Mouse (Mus musculus): Measurements from ENCODE around the gene Slc44a4. TPM values are rescaled to one million over a fixed set of nuclear protein-coding genes. Genes with fewer than 3 reads are reported as not detected.

The Slc44a4 gene
- polyA plus RNA-seq, 1 experiment from 2014 or later = 0.42 TPM

- Histone ChIP-seq H3K4me2 (no peak overlapping the region), H3K36me3 (ENCODE audit: insufficient read depth) (no peaks in the 10 kb centered on the region), H3K27me3 (ENCODE audit: insufficient read depth, low read length) (no peaks in the 10 kb centered on the region), H3K9ac (no peak overlapping the region), H3K4me3 (ENCODE audit: low read depth, low read length) (no peak overlapping the region), H3K4me1 (ENCODE audit: insufficient read depth) (no peaks in the 10 kb centered on the region), H3K9me3 (ENCODE audit: low read depth, low read length) (no peaks in the 10 kb centered on the region), H3K27ac (ENCODE audit: low read depth) (no peak overlapping the region)
- WGBS = 82% methylated on average over 6 of the region's 6 CpGs
- DNase-seq = no peak
- TF ChIP-seq CTCF (IDR thresholded peaks at IDR 0.05; ENCODE audit: low read depth) = no peak
- ATAC-seq (ENCODE audit: insufficient read depth) = no peak
Observed at GRCm38 (mm10) chr17:34884704-34885103, 29.6 kb upstream of the Slc44a4 start.

GRCm38 (mm10) chr17:34885615-34886014 is 28.7 kb upstream of the Slc44a4 start:
- ATAC-seq (ENCODE audit: insufficient read depth) (no peak), DNase-seq (no peak)
- TF ChIP-seq CTCF (IDR thresholded peaks at IDR 0.05; ENCODE audit: low read depth) = no peak
- H3K4me3 ChIP-seq (ENCODE audit: low read depth, low read length) = no peak overlapping the region
- no peaks in the 10 kb centered on the region for H3K4me1 ChIP-seq (ENCODE audit: insufficient read depth)
- no peak overlapping the region for H3K4me2 ChIP-seq
- no peaks in the 10 kb centered on the region for H3K36me3 ChIP-seq (ENCODE audit: insufficient read depth)
- H3K27ac ChIP-seq (ENCODE audit: low read depth) = no peak overlapping the region
- no peaks in the 10 kb centered on the region for H3K27me3 ChIP-seq (ENCODE audit: insufficient read depth, low read length)
- H3K9ac ChIP-seq = no peak overlapping the region
- H3K9me3 ChIP-seq (ENCODE audit: low read depth, low read length) = no peaks in the 10 kb centered on the region
- 58% methylated on average over 3 of the region's 3 CpGs for WGBS

GRCm38 (mm10) chr17:34887942-34888341 is 26.3 kb upstream of the Slc44a4 start:
- 82% methylated on average over 5 of the region's 5 CpGs for WGBS
- no peaks in the 10 kb centered on the region for H3K9me3 ChIP-seq (ENCODE audit: low read depth, low read length)

GRCm38 (mm10) chr17:34890074-34890743 is 24.1 kb upstream of the Slc44a4 start:
- no peaks in the 10 kb centered on the region for H3K27me3 ChIP-seq (ENCODE audit: insufficient read depth, low read length)
- no peak overlapping the region for H3K9ac ChIP-seq
- no peaks in the 10 kb centered on the region for H3K36me3 ChIP-seq (ENCODE audit: insufficient read depth)
- TF ChIP-seq CTCF (IDR thresholded peaks at IDR 0.05; ENCODE audit: low read depth) = no peak
- no peak overlapping the region for H3K4me3 ChIP-seq (ENCODE audit: low read depth, low read length)
- H3K27ac ChIP-seq (ENCODE audit: low read depth) = no peak overlapping the region
- no peaks in the 10 kb centered on the region for H3K9me3 ChIP-seq (ENCODE audit: low read depth, low read length)
- ATAC-seq (ENCODE audit: insufficient read depth) = no peak
- no peaks in the 10 kb centered on the region for H3K4me1 ChIP-seq (ENCODE audit: insufficient read depth)
- no peak for DNase-seq
- no peak overlapping the region for H3K4me2 ChIP-seq
- 81% methylated on average over 12 of the region's 12 CpGs for WGBS

More at GRCm38 (mm10) chr17:34887942-34888341, 26.3 kb upstream of the Slc44a4 start:
- ATAC-seq (ENCODE audit: insufficient read depth) (no peak), DNase-seq (no peak)
- Histone ChIP-seq H3K4me2 (no peak overlapping the region), H3K27ac (ENCODE audit: low read depth) (no peak overlapping the region), H3K27me3 (ENCODE audit: insufficient read depth, low read length) (no peaks in the 10 kb centered on the region), H3K36me3 (ENCODE audit: insufficient read depth) (no peaks in the 10 kb centered on the region), H3K4me1 (ENCODE audit: insufficient read depth) (no peaks in the 10 kb centered on the region), H3K9ac (no peak overlapping the region), H3K4me3 (ENCODE audit: low read depth, low read length) (no peak overlapping the region)
- TF ChIP-seq CTCF (IDR thresholded peaks at IDR 0.05; ENCODE audit: low read depth) = no peak

- WGBS = 85% methylated on average over 2 of the region's 2 CpGs
Observed at GRCm38 (mm10) chr17:34891377-34891776, 22.9 kb upstream of the Slc44a4 start.

GRCm38 (mm10) chr17:34893072-34893824 is 21.0 kb upstream of the Slc44a4 start:
- WGBS = 64% methylated on average over 12 of the region's 12 CpGs

More at GRCm38 (mm10) chr17:34891377-34891776, 22.9 kb upstream of the Slc44a4 start:
- no peak for DNase-seq
- Histone ChIP-seq H3K9me3 (ENCODE audit: low read depth, low read length) (no peaks in the 10 kb centered on the region), H3K9ac (no peak overlapping the region), H3K4me3 (ENCODE audit: low read depth, low read length) (no peak overlapping the region), H3K4me1 (ENCODE audit: insufficient read depth) (peaks cover 1% of the 10 kb centered on the region; the same call in 1 of the 2 replicates), H3K4me2 (no peak overlapping the region), H3K27ac (ENCODE audit: low read depth) (no peak overlapping the region), H3K27me3 (ENCODE audit: insufficient read depth, low read length) (no peaks in the 10 kb centered on the region), H3K36me3 (ENCODE audit: insufficient read depth) (peaks cover 9% of the 10 kb centered on the region)
- ATAC-seq (ENCODE audit: insufficient read depth) = no peak
- no peak; the same call in 1 of the 2 replicates for TF ChIP-seq CTCF (IDR thresholded peaks at IDR 0.05; ENCODE audit: low read depth)

GRCm38 (mm10) chr17:34894074-34894597 is 20.1 kb upstream of the Slc44a4 start:
- Histone ChIP-seq H3K27ac (ENCODE audit: low read depth) (peak overlapping the region; percentile 92), H3K9ac (peak overlapping the region; percentile 90), H3K9me3 (ENCODE audit: low read depth, low read length) (no peaks in the 10 kb centered on the region), H3K4me1 (ENCODE audit: insufficient read depth) (peaks cover 6% of the 10 kb centered on the region; the same call in 1 of the 2 replicates), H3K36me3 (ENCODE audit: insufficient read depth) (peaks cover 12% of the 10 kb centered on the region), H3K4me2 (peak overlapping the region; percentile 86), H3K4me3 (ENCODE audit: low read depth, low read length) (peak overlapping the region; percentile 86), H3K27me3 (ENCODE audit: insufficient read depth, low read length) (no peaks in the 10 kb centered on the region)
- peak; percentile 18; the same call in 1 of the 2 replicates for TF ChIP-seq CTCF (IDR thresholded peaks at IDR 0.05; ENCODE audit: low read depth)
- ATAC-seq (ENCODE audit: insufficient read depth) = peak; percentile 85
- DNase-seq = peak; percentile 99
- WGBS = 1% methylated on average over 39 of the region's 51 CpGs

More at GRCm38 (mm10) chr17:34893072-34893824, 21.0 kb upstream of the Slc44a4 start:
- Histone ChIP-seq H3K9me3 (ENCODE audit: low read depth, low read length) (no peaks in the 10 kb centered on the region), H3K27ac (ENCODE audit: low read depth) (peak overlapping the region; percentile 92; the same call in 1 of the 2 replicates), H3K36me3 (ENCODE audit: insufficient read depth) (peaks cover 12% of the 10 kb centered on the region), H3K4me3 (ENCODE audit: low read depth, low read length) (no peak overlapping the region), H3K27me3 (ENCODE audit: insufficient read depth, low read length) (no peaks in the 10 kb centered on the region), H3K4me2 (peak overlapping the region; percentile 86), H3K4me1 (ENCODE audit: insufficient read depth) (peaks cover 6% of the 10 kb centered on the region; the same call in 1 of the 2 replicates), H3K9ac (no peak overlapping the region)
- TF ChIP-seq CTCF (IDR thresholded peaks at IDR 0.05; ENCODE audit: low read depth) = no peak
- DNase-seq (no peak), ATAC-seq (ENCODE audit: insufficient read depth) (no peak)
